Mouse (Mus musculus): Measurements from ENCODE around the gene Mtfmt. TPM values are rescaled to one million over a fixed set of nuclear protein-coding genes. Genes with fewer than 3 reads are reported as not detected.
A peak's percentile ranks its signal among the peaks of the same experiment; 100 is the strongest.

Gene Mtfmt
- total and polyA plus RNA-seq, 3 experiments, result 5.3 to 6.2 (median 5.8) TPM

- Histone ChIP-seq H3K27me3 (ENCODE audit: control insufficient read depth, insufficient read depth, low read length) (no peaks in the 10 kb centered on the region), H3K27ac (no peak overlapping the region), H3K79me2 (replicated peaks; ENCODE audit: control insufficient read depth, insufficient read depth, low read length) (no peaks in the 10 kb centered on the region), H3K4me1 (ENCODE audit: control insufficient read depth, insufficient read depth, low read length) (peaks cover 2% of the 10 kb centered on the region), H3K36me3 (ENCODE audit: control insufficient read depth, insufficient read depth, low read length) (no peaks in the 10 kb centered on the region), H3K4me3 (no peak overlapping the region), H3K9ac (ENCODE audit: low read depth, low read length) (no peak overlapping the region)
- intact Hi-C loops (cut with DNase I), result loop anchor here (5.0 kb wide), 1 partner anchor 209 kb away; no protein-coding TSS in a partner anchor
- no peak for DNase-seq
- TF ChIP-seq CTCF (IDR thresholded peaks at IDR 0.05), result no peak
- no peak for TF ChIP-seq EP300 (IDR thresholded peaks at IDR 0.05; ENCODE audit: insufficient read depth, low read depth, low read length)
- TF ChIP-seq POLR2A (IDR thresholded peaks at IDR 0.05; ENCODE audit: insufficient read depth, low read depth, low read length), result no peak
- 90% methylated on average over 5 of the region's 5 CpGs for WGBS
These were observed 4.7 kb upstream of the Mtfmt start for GRCm38 (mm10) chr9:65430921-65431320.

GRCm38 (mm10) chr9:65432236-65432635 lies 3.3 kb upstream of the Mtfmt start:
- no peaks in the 10 kb centered on the region for H3K36me3 ChIP-seq (ENCODE audit: control insufficient read depth, insufficient read depth, low read length)
- intact Hi-C loops (cut with DNase I), result loop anchor here (1.0 to 5.0 kb wide), 3 partner anchors 39 to 210 kb away; no protein-coding TSS in a partner anchor

GRCm38 (mm10) chr9:65434140-65434539 lies 1.4 kb upstream of the Mtfmt start:
- Histone ChIP-seq H3K4me1 (ENCODE audit: control insufficient read depth, insufficient read depth, low read length) (peaks cover 3% of the 10 kb centered on the region), H3K9ac (ENCODE audit: low read depth, low read length) (no peak overlapping the region), H3K27me3 (ENCODE audit: control insufficient read depth, insufficient read depth, low read length) (no peaks in the 10 kb centered on the region), H3K4me3 (no peak overlapping the region), H3K36me3 (ENCODE audit: control insufficient read depth, insufficient read depth, low read length) (no peaks in the 10 kb centered on the region), H3K79me2 (replicated peaks; ENCODE audit: control insufficient read depth, insufficient read depth, low read length) (no peaks in the 10 kb centered on the region), H3K27ac (no peak overlapping the region)
- intact Hi-C loops (cut with DNase I), result loop anchor here (5.0 kb wide), 1 partner anchor 212 kb away; no protein-coding TSS in a partner anchor
- TF ChIP-seq EP300 (IDR thresholded peaks at IDR 0.05; ENCODE audit: insufficient read depth, low read depth, low read length) (no peak), POLR2A (IDR thresholded peaks at IDR 0.05; ENCODE audit: insufficient read depth, low read depth, low read length) (no peak), CTCF (IDR thresholded peaks at IDR 0.05) (peak; percentile 70)
- DNase-seq, result peak; percentile 20 to 44
- WGBS, result 63% methylated on average over 5 of the region's 5 CpGs

More at GRCm38 (mm10) chr9:65432236-65432635, 3.3 kb upstream of the Mtfmt start:
- H3K4me3 ChIP-seq, result no peak overlapping the region
- H3K27me3 ChIP-seq (ENCODE audit: control insufficient read depth, insufficient read depth, low read length), result no peaks in the 10 kb centered on the region
- H3K4me1 ChIP-seq (ENCODE audit: control insufficient read depth, insufficient read depth, low read length), result peaks cover 3% of the 10 kb centered on the region
- H3K9ac ChIP-seq (ENCODE audit: low read depth, low read length), result no peak overlapping the region
- peak; percentile 76 to 81 for DNase-seq
- H3K79me2 ChIP-seq (replicated peaks; ENCODE audit: control insufficient read depth, insufficient read depth, low read length), result no peaks in the 10 kb centered on the region
- WGBS, result 3% methylated on average over 3 of the region's 3 CpGs
- TF ChIP-seq POLR2A (IDR thresholded peaks at IDR 0.05; ENCODE audit: insufficient read depth, low read depth, low read length) (no peak), EP300 (IDR thresholded peaks at IDR 0.05; ENCODE audit: insufficient read depth, low read depth, low read length) (peak; percentile 80; the same call in 1 of the 2 replicates), CTCF (IDR thresholded peaks at IDR 0.05) (peak; percentile 97)
- no peak overlapping the region for H3K27ac ChIP-seq

- DNase-seq, result no peak
- Histone ChIP-seq H3K4me3 (peak overlapping the region; percentile 87; the same call in 1 of the 2 replicates), H3K36me3 (ENCODE audit: control insufficient read depth, insufficient read depth, low read length) (no peaks in the 10 kb centered on the region), H3K79me2 (replicated peaks; ENCODE audit: control insufficient read depth, insufficient read depth, low read length) (no peaks in the 10 kb centered on the region), H3K4me1 (ENCODE audit: control insufficient read depth, insufficient read depth, low read length) (peaks cover 3% of the 10 kb centered on the region), H3K27me3 (ENCODE audit: control insufficient read depth, insufficient read depth, low read length) (no peaks in the 10 kb centered on the region), H3K9ac (ENCODE audit: low read depth, low read length) (no peak overlapping the region), H3K27ac (no peak overlapping the region)
- 67% methylated on average over 4 of the region's 4 CpGs for WGBS
- no peak for TF ChIP-seq CTCF (IDR thresholded peaks at IDR 0.05)
- TF ChIP-seq POLR2A (IDR thresholded peaks at IDR 0.05; ENCODE audit: insufficient read depth, low read depth, low read length), result no peak
- no peak for TF ChIP-seq EP300 (IDR thresholded peaks at IDR 0.05; ENCODE audit: insufficient read depth, low read depth, low read length)
- intact Hi-C loops (cut with DNase I), result no loop called here
These were observed 371 bp upstream of the Mtfmt start for GRCm38 (mm10) chr9:65435211-65435610.

- DNase-seq, result no peak
- Histone ChIP-seq H3K9ac (ENCODE audit: low read depth, low read length) (no peak overlapping the region), H3K79me2 (replicated peaks; ENCODE audit: control insufficient read depth, insufficient read depth, low read length) (no peaks in the 10 kb centered on the region), H3K4me3 (no peak overlapping the region), H3K4me1 (ENCODE audit: control insufficient read depth, insufficient read depth, low read length) (no peaks in the 10 kb centered on the region), H3K27me3 (ENCODE audit: control insufficient read depth, insufficient read depth, low read length) (no peaks in the 10 kb centered on the region), H3K27ac (no peak overlapping the region), H3K36me3 (ENCODE audit: control insufficient read depth, insufficient read depth, low read length) (no peaks in the 10 kb centered on the region; the same call in 1 of the 2 replicates)
- intact Hi-C loops (cut with DNase I), result no loop called here
- 93% methylated on average over 4 of the region's 4 CpGs for WGBS
- TF ChIP-seq CTCF (IDR thresholded peaks at IDR 0.05), result no peak
- no peak for TF ChIP-seq POLR2A (IDR thresholded peaks at IDR 0.05; ENCODE audit: insufficient read depth, low read depth, low read length)
- no peak for TF ChIP-seq EP300 (IDR thresholded peaks at IDR 0.05; ENCODE audit: insufficient read depth, low read depth, low read length)
These were observed 9.1 kb downstream of the Mtfmt start for GRCm38 (mm10) chr9:65444692-65445091.

GRCm38 (mm10) chr9:65447951-65448350 lies 12.4 kb downstream of the Mtfmt start:
- 92% methylated on average over 6 of the region's 6 CpGs for WGBS
- H3K36me3 ChIP-seq (ENCODE audit: control insufficient read depth, insufficient read depth, low read length), result no peaks in the 10 kb centered on the region; the same call in 1 of the 2 replicates
- no peaks in the 10 kb centered on the region for H3K4me1 ChIP-seq (ENCODE audit: control insufficient read depth, insufficient read depth, low read length)
- intact Hi-C loops (cut with DNase I), result no loop called here
- H3K27me3 ChIP-seq (ENCODE audit: control insufficient read depth, insufficient read depth, low read length), result no peaks in the 10 kb centered on the region
- H3K4me3 ChIP-seq, result no peak overlapping the region
- H3K9ac ChIP-seq (ENCODE audit: low read depth, low read length), result no peak overlapping the region
- H3K79me2 ChIP-seq (replicated peaks; ENCODE audit: control insufficient read depth, insufficient read depth, low read length), result no peaks in the 10 kb centered on the region
- no peak overlapping the region for H3K27ac ChIP-seq
- DNase-seq, result no peak
- TF ChIP-seq CTCF (IDR thresholded peaks at IDR 0.05), result no peak
- no peak for TF ChIP-seq EP300 (IDR thresholded peaks at IDR 0.05; ENCODE audit: insufficient read depth, low read depth, low read length)
- TF ChIP-seq POLR2A (IDR thresholded peaks at IDR 0.05; ENCODE audit: insufficient read depth, low read depth, low read length), result no peak

All from heart, adult 2 months (tissue).